Mouse (Mus musculus) retina, embryonic 14.5 days (tissue): ENCODE measurements around the gene Panx2.
A peak's percentile ranks its signal among the peaks of the same experiment; 100 is the strongest.

Source experiments
- DNase-seq: peaks from one replicate; pipeline ENCODE4 v3.0.0-alpha.2; 2015; ENCODE audit warnings: low spot score

Panx2 gene

GRCm38 (mm10) chr15:89075478-89076147 lies 16.1 kb downstream of the Panx2 start:
- DNase-seq, result peak; percentile 90

- DNase-seq, result peak; percentile 49
These were observed 16.7 kb downstream of the Panx2 start for GRCm38 (mm10) chr15:89076156-89076731.

- no peak for DNase-seq
These were observed 18.8 kb downstream of the Panx2 start for GRCm38 (mm10) chr15:89078208-89078836.

GRCm38 (mm10) chr15:89083906-89084305 lies 24.4 kb downstream of the Panx2 start:
- DNase-seq, result no peak

GRCm38 (mm10) chr15:89084826-89085225 lies 25.3 kb downstream of the Panx2 start:
- DNase-seq, result no peak

- peak; percentile 92 for DNase-seq
These were observed 29.2 kb downstream of the Panx2 start, which contains the start of gene Selenoo for GRCm38 (mm10) chr15:89088607-89089247. Gene Selenoo, plus strand, starts transcription at chr15:89089084.

GRCm38 (mm10) chr15:89089248-89090051 lies 29.9 kb downstream of the Panx2 start:
- DNase-seq, result no peak

GRCm38 (mm10) chr15:89090662-89091061 lies 31.1 kb downstream of the Panx2 start:
- no peak for DNase-seq

- DNase-seq, result no peak
These were observed 32.6 kb downstream of the Panx2 start for GRCm38 (mm10) chr15:89092181-89092580.

GRCm38 (mm10) chr15:89097450-89097849 lies 37.9 kb downstream of the Panx2 start:
- no peak for DNase-seq

GRCm38 (mm10) chr15:89098616-89099015 lies 39.1 kb downstream of the Panx2 start:
- no peak for DNase-seq

- no peak for DNase-seq
These were observed 41.3 kb downstream of the Panx2 start for GRCm38 (mm10) chr15:89100823-89101222.

GRCm38 (mm10) chr15:89102646-89103045 lies 43.1 kb downstream of the Panx2 start:
- DNase-seq, result no peak

GRCm38 (mm10) chr15:89103921-89104320 lies 44.4 kb downstream of the Panx2 start:
- DNase-seq, result no peak

- DNase-seq, result no peak
These were observed 44.9 kb downstream of the Panx2 start for GRCm38 (mm10) chr15:89104425-89104824.

- no peak for DNase-seq
These were observed 46.5 kb downstream of the Panx2 start for GRCm38 (mm10) chr15:89106073-89106472.

- DNase-seq, result no peak
These were observed 47.4 kb downstream of the Panx2 start for GRCm38 (mm10) chr15:89106976-89107375.

GRCm38 (mm10) chr15:89110147-89110546 lies 50.6 kb downstream of the Panx2 start:
- DNase-seq, result no peak

- peak; percentile 44 for DNase-seq
These were observed 58.5 kb downstream of the Panx2 start for GRCm38 (mm10) chr15:89118007-89118406.

GRCm38 (mm10) chr15:89122649-89123366 lies 63.3 kb downstream of the Panx2 start, which contains the start of gene Tubgcp6:
Gene Tubgcp6, minus strand, starts transcription at chr15:89123112.
- peak; percentile 96 for DNase-seq
